Mouse (Mus musculus) splenic B cell, adult 2 months (primary cell): ENCODE measurements around the gene Zfp119b.

Experiments used
- DNase-seq: peaks from one replicate; pipeline ENCODE4 v3.0.0-alpha.2; 2011; ENCODE audit warnings: low read depth, low spot score
- H3K27me3 ChIP-seq: 2 replicates; pipeline ENCODE4 v1.6.1; 2012; ENCODE audit warnings: mild to moderate bottlenecking, low read length, moderate library complexity, mixed read lengths; ENCODE audit not compliant: control insufficient read depth, poor library complexity, insufficient read depth, severe bottlenecking
- H3K36me3 ChIP-seq: 2 replicates; pipeline ENCODE4 v1.6.1; 2012; ENCODE audit warnings: mild to moderate bottlenecking, low read length, moderate library complexity, mixed read lengths; ENCODE audit not compliant: control insufficient read depth, poor library complexity, insufficient read depth, severe bottlenecking

Gene Zfp119b

GRCm38 (mm10) chr17:55961631-55962030 lies 12.3 kb upstream of the Zfp119b start:
- DNase-seq = no peak
- Histone ChIP-seq H3K27me3 (no peaks in the 10 kb centered on the region), H3K36me3 (0 out of 2 replicates have a peak, but pooled peaks cover 1% of the 10 kb centered on the region)

GRCm38 (mm10) chr17:55960791-55961190 lies 11.5 kb upstream of the Zfp119b start:
- no peak for DNase-seq
- H3K27me3 ChIP-seq = no peaks in the 10 kb centered on the region
- H3K36me3 ChIP-seq = 0 out of 2 replicates have a peak, but pooled peaks cover under 1% of the 10 kb centered on the region

DNA sequence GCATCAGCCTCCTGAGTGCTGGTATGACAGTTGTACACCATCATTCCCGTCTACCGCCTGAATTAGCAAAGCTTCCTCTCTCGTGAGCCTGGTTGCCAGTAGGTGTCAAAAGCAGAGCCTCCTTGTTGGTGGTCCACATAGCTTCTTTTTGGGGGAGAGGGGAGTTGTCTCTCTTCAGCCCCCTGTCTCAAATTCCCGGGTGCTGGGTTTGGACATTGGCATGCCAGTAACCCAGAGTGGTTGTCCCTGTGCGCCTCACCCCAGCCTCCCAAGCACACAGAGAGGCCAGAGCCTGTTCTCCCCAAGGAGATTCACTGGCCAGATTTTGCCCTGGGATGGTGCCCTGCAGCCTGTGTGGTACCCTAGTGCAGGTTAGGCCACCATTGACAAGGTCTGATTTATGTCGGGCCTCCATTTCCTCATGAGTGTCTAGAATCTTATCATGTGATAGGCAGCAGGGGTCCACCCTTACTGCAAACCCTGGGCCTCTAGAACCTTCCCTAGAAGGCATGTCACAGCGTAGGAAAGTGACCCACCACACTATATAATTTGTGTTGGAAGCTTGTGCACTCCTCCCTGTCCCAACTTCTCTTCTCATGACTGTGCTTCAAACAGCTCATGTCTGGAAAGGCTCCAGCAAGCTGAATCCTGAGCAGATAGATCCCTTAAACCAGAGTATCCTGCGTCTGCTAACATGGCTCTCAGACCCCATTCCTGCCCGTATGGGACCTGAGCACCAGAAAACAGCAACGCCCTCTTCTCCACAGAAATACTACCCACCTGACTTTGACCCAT lies 10.8 kb upstream of the Zfp119b start:
- no peaks in the 10 kb centered on the region for H3K36me3 ChIP-seq
- no peaks in the 10 kb centered on the region for H3K27me3 ChIP-seq
- DNase-seq = no peak

- DNase-seq = peak; percentile 96
- H3K36me3 ChIP-seq = no peaks in the 10 kb centered on the region
- H3K27me3 ChIP-seq = no peaks in the 10 kb centered on the region
Measured at GRCm38 (mm10) chr17:55958918-55959728, 9.8 kb upstream of the Zfp119b start, which contains the start of gene Yju2. Yju2 (plus strand) TSS chr17:55959099.

DNA sequence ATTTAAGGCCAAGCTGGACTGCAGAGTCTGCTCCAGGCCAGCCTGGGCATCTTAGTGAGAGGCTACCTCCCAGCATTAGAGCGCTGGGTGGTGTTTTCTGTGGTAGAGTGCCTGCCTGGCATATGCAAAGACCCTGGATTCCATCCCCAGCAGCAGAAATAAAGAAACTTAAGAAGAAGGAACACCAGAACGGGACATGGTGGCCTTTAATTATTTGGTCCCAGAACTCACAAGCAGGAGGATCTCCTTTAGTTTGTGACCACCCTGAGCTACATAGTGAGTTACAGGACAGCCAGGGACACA lies 9.2 kb upstream of the Zfp119b start:
- DNase-seq = no peak
- no peaks in the 10 kb centered on the region for H3K36me3 ChIP-seq
- H3K27me3 ChIP-seq = no peaks in the 10 kb centered on the region

DNA sequence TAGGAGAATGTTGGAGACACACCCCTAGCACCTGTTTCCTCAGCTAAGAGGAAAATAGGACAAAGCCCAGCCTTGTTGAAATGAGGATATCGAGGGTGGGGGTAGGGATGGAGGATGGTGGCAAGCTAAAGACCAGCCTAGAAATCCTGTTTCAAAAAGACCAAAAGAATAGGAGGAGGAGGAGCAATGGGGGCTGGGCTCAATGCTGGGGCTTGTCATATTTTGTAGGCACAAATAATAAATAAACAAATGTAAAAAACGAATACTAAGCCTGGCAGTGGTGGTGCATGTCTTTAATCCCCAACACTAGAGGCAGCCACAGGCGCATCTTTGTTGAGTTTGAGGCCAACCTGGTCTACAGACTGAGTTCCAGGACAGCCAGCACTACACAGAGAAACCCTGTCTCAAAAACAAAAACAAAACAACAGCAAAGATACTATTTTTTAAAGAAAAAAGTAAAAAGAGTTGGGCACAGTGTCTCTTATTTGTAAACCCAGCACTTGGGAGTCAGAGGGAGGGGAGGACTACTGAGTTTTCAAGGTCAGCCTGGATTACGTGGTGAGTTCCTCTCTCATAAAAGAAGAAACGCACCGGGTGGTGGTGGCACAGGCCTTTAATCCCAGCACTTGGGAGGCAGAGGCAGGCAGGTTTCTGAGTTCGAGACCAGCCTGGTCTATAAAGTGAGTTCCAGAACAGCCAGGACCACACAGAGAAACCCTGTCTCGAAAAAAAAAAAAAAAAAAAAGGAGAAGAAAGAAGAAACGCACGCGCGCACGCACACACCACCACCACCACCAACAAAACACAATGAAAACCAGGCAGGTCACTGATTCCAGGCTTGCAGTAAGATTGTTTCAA lies 8.7 kb upstream of the Zfp119b start:
- Histone ChIP-seq H3K27me3 (no peaks in the 10 kb centered on the region), H3K36me3 (no peaks in the 10 kb centered on the region)
- DNase-seq = no peak

GRCm38 (mm10) chr17:55957168-55957567 lies 7.9 kb upstream of the Zfp119b start:
- H3K36me3 ChIP-seq = no peaks in the 10 kb centered on the region
- no peaks in the 10 kb centered on the region for H3K27me3 ChIP-seq
- DNase-seq = peak; percentile 82

DNA sequence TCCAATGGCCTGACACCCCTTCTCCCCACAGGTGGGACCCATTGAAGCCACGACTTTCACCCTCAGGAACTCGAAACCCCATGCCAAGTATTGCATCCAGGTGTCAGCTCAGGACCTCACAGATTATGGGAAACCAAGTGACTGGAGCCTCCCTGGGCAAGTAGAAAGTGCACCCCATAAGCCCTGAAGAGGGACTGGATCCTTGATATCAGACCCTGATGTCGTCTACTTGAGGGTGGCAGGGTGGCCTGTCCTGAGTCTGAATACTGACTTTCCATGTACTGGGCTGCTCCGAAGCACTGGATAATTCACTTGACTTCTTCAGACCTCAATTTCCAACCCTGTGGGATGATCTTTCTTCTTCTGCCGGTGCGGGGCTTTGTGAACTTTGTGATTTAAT lies 7.3 kb upstream of the Zfp119b start:
- Histone ChIP-seq H3K27me3 (no peaks in the 10 kb centered on the region), H3K36me3 (no peaks in the 10 kb centered on the region)
- DNase-seq = no peak

DNA sequence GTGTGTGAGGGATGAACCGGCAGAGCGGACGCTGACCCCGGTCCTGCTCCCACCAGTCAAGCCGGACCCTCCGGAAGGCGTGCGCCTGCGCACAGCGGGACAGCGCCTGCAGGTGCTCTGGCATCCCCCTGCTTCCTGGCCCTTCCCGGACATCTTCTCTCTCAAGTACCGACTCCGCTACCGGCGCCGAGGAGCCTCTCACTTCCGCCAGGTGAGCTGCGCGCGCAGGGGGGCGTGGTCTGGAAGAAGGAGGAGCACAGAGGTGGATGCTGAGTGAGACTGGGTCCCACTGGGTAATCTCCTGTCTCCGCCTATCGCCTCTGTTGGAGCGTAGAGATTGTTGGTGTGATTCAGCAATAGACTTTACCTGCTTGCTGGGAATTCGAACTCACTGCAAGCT lies 6.8 kb upstream of the Zfp119b start:
- no peak for DNase-seq
- no peaks in the 10 kb centered on the region for H3K27me3 ChIP-seq
- no peaks in the 10 kb centered on the region for H3K36me3 ChIP-seq

- H3K36me3 ChIP-seq = no peaks in the 10 kb centered on the region
- H3K27me3 ChIP-seq = no peaks in the 10 kb centered on the region
- DNase-seq = no peak
Measured at GRCm38 (mm10) chr17:55954229-55954628, 4.9 kb upstream of the Zfp119b start.

- Histone ChIP-seq H3K27me3 (no peaks in the 10 kb centered on the region), H3K36me3 (no peaks in the 10 kb centered on the region)
- no peak for DNase-seq
Measured at GRCm38 (mm10) chr17:55953751-55954150, 4.5 kb upstream of the Zfp119b start.

GRCm38 (mm10) chr17:55952447-55953027 lies 3.2 kb upstream of the Zfp119b start, which contains the start of gene Ebi3:
Ebi3 (plus strand) TSS chr17:55952640.
- peak; percentile 50 for DNase-seq
- H3K36me3 ChIP-seq = no peaks in the 10 kb centered on the region
- no peaks in the 10 kb centered on the region for H3K27me3 ChIP-seq

- Histone ChIP-seq H3K27me3 (no peaks in the 10 kb centered on the region), H3K36me3 (no peaks in the 10 kb centered on the region)
- no peak for DNase-seq
Measured at GRCm38 (mm10) chr17:55952041-55952440, 2.7 kb upstream of the Zfp119b start.

DNA sequence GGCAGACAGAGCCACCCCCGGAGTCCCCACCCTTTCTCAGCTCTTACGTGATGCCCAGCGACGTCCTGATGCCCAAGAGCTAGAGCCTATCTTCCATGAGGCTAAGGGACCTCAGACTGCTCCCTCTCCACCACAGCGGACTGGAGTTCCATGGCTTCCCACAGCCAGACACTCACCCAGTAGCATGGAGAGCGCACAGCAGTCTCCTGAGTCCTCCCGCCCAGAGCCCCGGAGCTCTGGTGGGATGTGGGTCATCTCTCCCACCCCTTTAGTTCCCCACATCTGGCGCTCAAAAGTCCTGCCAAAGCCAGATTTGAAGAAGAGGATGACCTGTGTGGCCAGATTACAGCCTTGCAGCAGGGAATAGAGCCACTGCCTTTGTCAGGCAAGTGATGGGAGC lies 1.3 kb upstream of the Zfp119b start:
- no peak for DNase-seq
- H3K36me3 ChIP-seq = no peaks in the 10 kb centered on the region

More for the DNA sequence above, 1.3 kb upstream of the Zfp119b start:
- H3K27me3 ChIP-seq = no peaks in the 10 kb centered on the region
